Mouse (Mus musculus) MEL (cell line): ENCODE results near the gene Cab39. TPM values are rescaled to one million over a fixed set of nuclear protein-coding genes. Genes with fewer than 3 reads are reported as not detected.

ENCODE experiments used
- DNase-seq: peaks from one replicate; pipeline ENCODE4 v3.0.0; 2011; ENCODE audit warnings: low read depth, low spot score
- H3K27ac ChIP-seq: 2 replicates; pipeline ENCODE4 v1.5.1; 2012; ENCODE audit warnings: low read depth, mild to moderate bottlenecking, control low read depth, low read length, moderate library complexity; ENCODE audit not compliant: control insufficient read depth
- H3K27me3 ChIP-seq, 2 experiments: fragments of 150-350 bp in 1 of 2; sonication (generic) in 1 of 2; 2 replicates each; pipeline ENCODE4 v1.6.1; 2012; ENCODE audit warnings: low read length in 2 of 2, mild to moderate bottlenecking in 2 of 2, improper control_type of control experiment in 1 of 2, moderate library complexity in 1 of 2; ENCODE audit not compliant: insufficient read depth in 2 of 2, control insufficient read depth in 1 of 2
- H3K36me3 ChIP-seq, 2 experiments: 2 replicates each; pipeline ENCODE4 v1.6.1; 2012 to 2014; ENCODE audit warnings: low read length in 2 of 2, improper control_type of control experiment in 1 of 2, inconsistent platforms in 1 of 2, mild to moderate bottlenecking in 1 of 2; ENCODE audit not compliant: insufficient read depth in 2 of 2, control insufficient read depth in 1 of 2
- H3K4me1 ChIP-seq, 2 experiments: fragments of 150-350 bp in 1 of 2; sonication (generic) in 1 of 2; 2 replicates each; pipeline ENCODE4 v1.6.1; 2012; ENCODE audit warnings: low read length in 2 of 2, improper control_type of control experiment in 1 of 2, mild to moderate bottlenecking in 1 of 2; ENCODE audit not compliant: insufficient read depth in 2 of 2, control insufficient read depth in 1 of 2
- H3K4me3 ChIP-seq, 2 experiments: fragments of 150-350 bp in 1 of 2; sonication (generic) in 1 of 2; 2 replicates each; pipeline ENCODE4 v1.5.1; 2012; ENCODE audit warnings: low read depth in 2 of 2, low read length in 2 of 2, mild to moderate bottlenecking in 2 of 2, moderate library complexity in 2 of 2, control low read depth in 1 of 2, improper control_type of control experiment in 1 of 2; ENCODE audit not compliant: control insufficient read depth in 1 of 2, insufficient read depth in 1 of 2
- H3K79me2 ChIP-seq: 2 replicates; pipeline ENCODE4 v1.6.1; 2012; ENCODE audit warnings: mild to moderate bottlenecking, low read length, moderate library complexity; ENCODE audit not compliant: control insufficient read depth, poor library complexity, insufficient read depth
- H3K9ac ChIP-seq: 2 replicates; pipeline ENCODE4 v1.6.1; 2012; ENCODE audit warnings: low read depth, mild to moderate bottlenecking, control low read depth, low read length, moderate library complexity; ENCODE audit not compliant: control insufficient read depth, poor library complexity, severe bottlenecking
- H3K9me3 ChIP-seq: fragments of 150-350 bp; sonication (generic); replicated peaks from 2 replicates; pipeline ENCODE4 v1.6.1; 2012; ENCODE audit warnings: mild to moderate bottlenecking, low read length, improper control_type of control experiment, moderate library complexity; ENCODE audit not compliant: insufficient read depth
- BHLHE40 ChIP-seq: IDR thresholded peaks from 2 replicates; pipeline ENCODE4 v1.6.1; 2012; ENCODE audit warnings: low read depth, mild to moderate bottlenecking, inconsistent platforms, low read length, improper control_type of control experiment, borderline replicate concordance
- CHD1 ChIP-seq: IDR thresholded peaks from 2 replicates; pipeline ENCODE4 v1.6.1; 2012; ENCODE audit warnings: low read depth, mild to moderate bottlenecking, inconsistent platforms, low read length, improper control_type of control experiment
- CTCF ChIP-seq, 3 experiments: IDR thresholded peaks in 2 of 3; conservative IDR thresholded peaks in 1 of 3; 2 replicates each; pipeline ENCODE4 v1.5.1; 2011 to 2012; ENCODE audit warnings: low read length in 3 of 3, low read depth in 2 of 3, mild to moderate bottlenecking in 2 of 3, improper control_type of control experiment in 1 of 3, inconsistent platforms in 1 of 3, mixed read lengths in 1 of 3, moderate library complexity in 1 of 3; ENCODE audit not compliant: control insufficient read depth in 1 of 3, insufficient read depth in 1 of 3, poor library complexity in 1 of 3, severe bottlenecking in 1 of 3
- ELF1 ChIP-seq: IDR thresholded peaks from 2 replicates; pipeline ENCODE4 v1.6.1; 2014; ENCODE audit warnings: low read depth, mild to moderate bottlenecking, inconsistent platforms, low read length, improper control_type of control experiment, moderate library complexity
- EP300 ChIP-seq, 2 experiments: IDR thresholded peaks; 2 replicates each; pipeline ENCODE4 v1.6.1; 2011; ENCODE audit warnings: improper control_type of control experiment in 2 of 2, low read length in 2 of 2, low read depth in 1 of 2, mild to moderate bottlenecking in 1 of 2
- ETS1 ChIP-seq: IDR thresholded peaks from 2 replicates; pipeline ENCODE4 v1.6.1; 2012; ENCODE audit warnings: low read depth, mild to moderate bottlenecking, inconsistent platforms, low read length, improper control_type of control experiment, moderate library complexity
- GABPA ChIP-seq: IDR thresholded peaks from 2 replicates; pipeline ENCODE4 v1.6.1; 2012; ENCODE audit warnings: low read depth, mild to moderate bottlenecking, inconsistent platforms, low read length, improper control_type of control experiment, moderate library complexity
- GATA1 ChIP-seq: IDR thresholded peaks from 2 replicates; pipeline ENCODE4 v1.6.1; 2011; ENCODE audit warnings: low read depth, low read length, improper control_type of control experiment
- HCFC1 ChIP-seq: IDR thresholded peaks from 2 replicates; pipeline ENCODE4 v1.6.1; 2012; ENCODE audit warnings: low read depth, mild to moderate bottlenecking, inconsistent platforms, low read length, improper control_type of control experiment, moderate library complexity
- JUND ChIP-seq: IDR thresholded peaks from 2 replicates; pipeline ENCODE4 v1.6.1; 2011; ENCODE audit warnings: low read depth, mild to moderate bottlenecking, improper control_type of control experiment, low read length
- KAT2A ChIP-seq: conservative IDR thresholded peaks from 2 replicates; pipeline ENCODE4 v1.6.1; 2012; ENCODE audit warnings: low read depth, low read length, improper control_type of control experiment, inconsistent platforms
- MAFK ChIP-seq: IDR thresholded peaks from 2 replicates; pipeline ENCODE4 v1.6.1; 2011; ENCODE audit warnings: low read depth, mild to moderate bottlenecking, low read length, improper control_type of control experiment, borderline replicate concordance
- MAX ChIP-seq: IDR thresholded peaks from 2 replicates; pipeline ENCODE4 v1.6.1; 2011; ENCODE audit warnings: low read length, improper control_type of control experiment
- MAZ ChIP-seq: IDR thresholded peaks from 2 replicates; pipeline ENCODE4 v1.6.1; 2012; ENCODE audit warnings: low read depth, mild to moderate bottlenecking, inconsistent platforms, low read length, improper control_type of control experiment
- MEF2A ChIP-seq: IDR thresholded peaks from 2 replicates; pipeline ENCODE4 v1.6.1; 2014; ENCODE audit warnings: low read depth, mild to moderate bottlenecking, inconsistent platforms, low read length, improper control_type of control experiment; ENCODE audit not compliant: poor library complexity, insufficient replicate concordance, severe bottlenecking; ENCODE audit errors: extremely low read depth
- MXI1 ChIP-seq: IDR thresholded peaks from 2 replicates; pipeline ENCODE4 v1.6.1; 2011; ENCODE audit warnings: mild to moderate bottlenecking, low read depth, low read length, improper control_type of control experiment
- MYC ChIP-seq: IDR thresholded peaks from 2 replicates; pipeline ENCODE4 v1.6.1; 2011; ENCODE audit warnings: low read depth, mild to moderate bottlenecking, low read length, improper control_type of control experiment, moderate library complexity
- NELFE ChIP-seq: IDR thresholded peaks from 2 replicates; pipeline ENCODE4 v1.6.1; 2011; ENCODE audit warnings: low read depth, low read length, improper control_type of control experiment
- POLR2AphosphoS5 ChIP-seq: IDR thresholded peaks from 2 replicates; pipeline ENCODE4 v1.6.1; 2012; ENCODE audit warnings: low read depth, borderline replicate concordance, mild to moderate bottlenecking, inconsistent platforms, low read length, moderate library complexity, mixed read lengths
- RAD21 ChIP-seq: IDR thresholded peaks from 2 replicates; pipeline ENCODE4 v1.6.1; 2011; ENCODE audit warnings: mild to moderate bottlenecking, low read depth, low read length, improper control_type of control experiment
- SIN3A ChIP-seq: IDR thresholded peaks from 2 replicates; pipeline ENCODE4 v1.6.1; 2012; ENCODE audit warnings: low read length, improper control_type of control experiment, inconsistent platforms
- TAL1 ChIP-seq: IDR thresholded peaks from 2 replicates; pipeline ENCODE4 v1.6.1; 2012; ENCODE audit warnings: mild to moderate bottlenecking, inconsistent platforms, low read length, moderate library complexity, mixed read lengths
- TCF12 ChIP-seq: IDR thresholded peaks from 2 replicates; pipeline ENCODE4 v1.6.1; 2014; ENCODE audit warnings: low read depth, mild to moderate bottlenecking, inconsistent platforms, low read length, improper control_type of control experiment, moderate library complexity
- ZC3H11A ChIP-seq: IDR thresholded peaks from 2 replicates; pipeline ENCODE4 v1.6.1; 2012; ENCODE audit warnings: low read depth, mild to moderate bottlenecking, inconsistent platforms, low read length, improper control_type of control experiment
- ZKSCAN1 ChIP-seq: IDR thresholded peaks from 2 replicates; pipeline ENCODE4 v1.6.1; 2012; ENCODE audit warnings: low read depth, mild to moderate bottlenecking, inconsistent platforms, low read length, improper control_type of control experiment, moderate library complexity
- polyA plus RNA-seq, 2 experiments: library from polyadenylated mRNA; stranded (reverse) in 1 of 2; unstranded in 1 of 2; fragments of >175 nt in 1 of 2; fragments of >200 nt in 1 of 2; gene quantifications; 2 replicates each; pipeline versions ENCODE4 v1.2.1 to v1.2.4; 2012; ENCODE audit warnings: low replicate concordance in 2 of 2, low read depth in 1 of 2; ENCODE audit not compliant: insufficient read length in 2 of 2, insufficient read depth in 1 of 2, missing spikeins in 1 of 2
- total RNA-seq: library from RNA; depleted of rRNA; stranded (reverse); fragments of 300-350 nt; gene quantifications from 2 replicates; pipeline ENCODE4 v1.2.3, GENCODE M21; 2012

Gene Cab39
- total and polyA plus RNA-seq, 3 experiments: 66.5 to 144 (median 68.7) TPM

DNA sequence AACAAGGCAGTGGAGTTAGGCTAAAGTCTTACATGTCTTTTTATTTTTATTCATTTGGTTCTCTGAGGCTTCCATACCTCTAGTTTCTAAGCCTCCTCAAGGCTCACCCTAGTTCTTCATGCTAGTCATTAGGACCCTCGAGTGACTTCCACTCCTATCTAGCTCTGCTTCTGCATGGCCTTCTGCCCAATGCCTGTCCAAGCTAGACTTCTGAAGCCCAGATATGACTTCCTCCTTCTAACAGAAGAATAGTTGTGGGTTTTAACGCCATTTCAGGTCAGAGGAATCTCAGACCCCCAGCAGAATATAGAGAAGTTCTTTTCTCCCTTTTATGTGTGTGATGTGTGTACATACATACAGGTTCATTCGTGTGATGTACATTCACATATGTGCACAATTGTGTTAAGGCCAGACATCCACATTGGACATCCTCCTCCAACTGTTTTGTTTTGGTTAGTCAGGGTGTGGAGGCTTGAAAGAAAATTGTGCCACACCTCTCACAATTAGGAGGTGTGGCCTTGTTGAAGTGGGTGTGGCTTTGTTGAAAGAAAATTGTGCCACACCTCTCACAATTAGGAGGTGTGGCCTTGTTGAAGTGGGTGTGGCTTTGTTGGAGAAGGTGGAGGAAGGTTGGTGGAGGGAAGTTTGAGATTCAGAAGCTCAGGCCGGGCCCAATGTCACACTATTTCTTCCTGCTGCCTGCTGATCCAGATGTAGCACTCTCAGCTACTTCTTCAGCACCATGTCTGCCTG is 13.6 kb upstream of the Cab39 start (continued):
- no peak for TF ChIP-seq CTCF (IDR thresholded peaks at IDR 0.05 in 2 of 3, conservative IDR thresholded peaks at IDR 0.05 in 1 of 3; ENCODE audit: control insufficient read depth in 1 of 3, insufficient read depth in 1 of 3, low read depth in 2 of 3, low read length in 3 of 3, poor library complexity in 1 of 3, severe bottlenecking in 1 of 3)
- TF ChIP-seq ZKSCAN1: no peak
- no peak for TF ChIP-seq GABPA
- no peak for TF ChIP-seq TCF12
- TF ChIP-seq, all 39 proteins: peak for 10

DNA sequence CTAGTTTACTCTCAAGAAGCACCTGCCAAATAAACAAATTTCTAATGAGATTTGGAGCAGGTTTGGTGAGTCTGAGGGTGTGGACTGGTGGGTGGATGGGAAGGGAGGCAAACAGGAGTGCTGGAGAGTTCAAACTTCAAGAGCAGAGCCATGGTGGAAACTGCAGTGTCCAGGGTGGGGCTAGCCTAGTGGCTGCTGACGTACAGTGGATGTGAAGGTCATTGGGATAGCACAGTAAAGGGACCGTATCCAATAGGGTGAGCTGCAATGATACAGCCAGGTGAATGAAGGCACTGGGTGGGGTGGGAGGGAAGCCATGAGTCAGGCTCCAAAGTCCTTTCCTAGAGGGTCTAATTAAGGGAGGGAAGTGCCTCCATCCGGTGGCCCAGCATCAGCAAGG is 2.7 kb upstream of the Cab39 start:
- H3K9me3 ChIP-seq: no peaks in the 10 kb centered on the region
- H3K79me2 ChIP-seq: peaks cover 19% of the 10 kb centered on the region
- no peak overlapping the region for H3K9ac ChIP-seq
- H3K4me3 ChIP-seq: no peak overlapping the region
- H3K27me3 ChIP-seq: no peaks in the 10 kb centered on the region
- H3K36me3 ChIP-seq: peaks cover 2 to 3% of the 10 kb centered on the region in 2 experiments; a peak in 1 of 4 replicates
- no peak overlapping the region for H3K27ac ChIP-seq
- peaks cover 0 to 2% of the 10 kb centered on the region in 2 experiments; a peak in 2 of 4 replicates for H3K4me1 ChIP-seq
- TF ChIP-seq JUND: no peak
- no peak for TF ChIP-seq NELFE
- no peak for TF ChIP-seq CTCF (IDR thresholded peaks at IDR 0.05 in 2 of 3, conservative IDR thresholded peaks at IDR 0.05 in 1 of 3; ENCODE audit: control insufficient read depth in 1 of 3, insufficient read depth in 1 of 3, low read depth in 2 of 3, low read length in 3 of 3, poor library complexity in 1 of 3, severe bottlenecking in 1 of 3)
- no peak for TF ChIP-seq GABPA
- TF ChIP-seq MAX: no peak
- no peak for TF ChIP-seq ZKSCAN1
- TF ChIP-seq POLR2AphosphoS5: no peak
- no peak for TF ChIP-seq RAD21
- no peak for TF ChIP-seq MXI1
- no peak for TF ChIP-seq MEF2A
- no peak for TF ChIP-seq MAZ
- TF ChIP-seq BHLHE40: no peak
- no peak for TF ChIP-seq MAFK
- TF ChIP-seq ZC3H11A: no peak
- TF ChIP-seq, all 39 proteins: peak for 0
- DNase-seq: no peak

DNA sequence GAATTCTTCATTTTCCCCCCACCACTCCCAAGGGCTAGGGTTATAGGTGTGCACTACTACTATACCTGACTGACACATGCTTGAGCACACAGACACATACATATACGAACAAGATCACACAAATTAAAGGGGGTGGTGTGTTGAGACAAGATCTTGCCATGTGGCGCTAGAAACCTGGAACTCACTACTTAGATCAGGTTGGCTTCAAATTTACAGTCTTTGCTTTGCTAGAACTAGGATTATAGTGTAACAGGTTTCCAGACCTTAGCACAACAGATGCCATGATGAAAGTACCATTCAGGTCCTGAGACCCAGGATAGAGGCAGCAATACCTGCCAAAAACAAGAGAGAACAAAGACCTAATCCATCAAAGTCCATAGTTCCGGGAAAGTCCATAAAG is 1.8 kb upstream of the Cab39 start:
- H3K4me1 ChIP-seq: peaks cover 0 to 4% of the 10 kb centered on the region in 2 experiments; a peak in 1 of 4 replicates
- H3K9ac ChIP-seq: no peak overlapping the region
- no peak overlapping the region for H3K27ac ChIP-seq
- H3K9me3 ChIP-seq: no peaks in the 10 kb centered on the region
- H3K4me3 ChIP-seq: no peak overlapping the region
- no peaks in the 10 kb centered on the region for H3K27me3 ChIP-seq
- TF ChIP-seq ELF1: no peak
- TF ChIP-seq MAX: no peak
- TF ChIP-seq EP300 (IDR thresholded peaks at IDR 0.05; ENCODE audit: low read depth in 1 of 2, low read length in 2 of 2): no peak
- no peak for TF ChIP-seq ZC3H11A
- TF ChIP-seq CHD1: no peak
- no peak for TF ChIP-seq BHLHE40
- no peak for TF ChIP-seq JUND
- no peak for TF ChIP-seq SIN3A
- TF ChIP-seq HCFC1: no peak
- no peak for TF ChIP-seq KAT2A
- TF ChIP-seq GATA1: no peak
- no peak for TF ChIP-seq TAL1
- no peak for TF ChIP-seq GABPA
- no peak for TF ChIP-seq MAZ
- TF ChIP-seq ETS1: no peak
- TF ChIP-seq POLR2AphosphoS5: no peak
- no peak for TF ChIP-seq NELFE
- no peak for TF ChIP-seq MYC
- peaks cover 7 to 10% of the 10 kb centered on the region in 2 experiments; a peak in 3 of 4 replicates for H3K36me3 ChIP-seq
- DNase-seq: no peak
- H3K79me2 ChIP-seq: peaks cover 27% of the 10 kb centered on the region
